Mouse (Mus musculus): ENCODE measurements around the gene Foxp4. TPM values are rescaled to one million over a fixed set of nuclear protein-coding genes. Genes with fewer than 3 reads are reported as not detected.

Foxp4 gene
- polyA plus RNA-seq, 2 experiments: 38.6 to 104 TPM

DNA sequence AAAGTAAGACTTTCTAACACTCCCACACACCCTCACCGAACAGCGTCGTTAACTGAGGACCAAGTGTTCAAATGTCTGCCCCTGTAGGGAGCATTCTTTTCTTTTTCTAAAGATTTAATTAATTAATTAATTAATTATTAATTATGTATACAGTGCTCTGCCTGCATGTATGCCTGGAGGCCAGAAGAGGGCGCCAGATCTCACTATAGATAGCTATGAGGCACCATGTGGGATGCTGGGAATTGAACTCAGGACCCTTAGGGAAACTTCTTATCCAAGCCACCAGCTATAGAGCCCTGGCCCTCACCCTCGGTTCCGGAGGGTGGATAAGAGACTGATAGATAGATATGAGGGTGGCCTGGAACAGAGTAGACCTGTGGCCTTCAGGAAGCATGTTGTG, 76.5 kb downstream of the Foxp4 start:
- Histone ChIP-seq H3K27ac (replicated peaks; ENCODE audit: low read depth, low read length) (no peak overlapping the region), H3K36me3 (ENCODE audit: control insufficient read depth, insufficient read depth, low read length) (no peaks in the 10 kb centered on the region), H3K9me3 (ENCODE audit: control insufficient read depth, low read length) (0 out of 2 replicates have a peak, but pooled peaks cover 2% of the 10 kb centered on the region), H3K4me1 (ENCODE audit: control insufficient read depth, insufficient read depth, low read length) (peaks cover 6% of the 10 kb centered on the region), H3K4me3 (replicated peaks; ENCODE audit: low read length) (no peak overlapping the region), H3K4me2 (replicated peaks; ENCODE audit: low read depth, low read length, severe bottlenecking) (no peak overlapping the region), H3K27me3 (ENCODE audit: control insufficient read depth, insufficient read depth, low read length) (no peaks in the 10 kb centered on the region), H3K9ac (ENCODE audit: low read depth, low read length, severe bottlenecking) (no peak overlapping the region)
- ATAC-seq (ENCODE audit: low FRiP score, low read depth) (no peak), DNase-seq (ENCODE audit: low spot score) (no peak)
- 83% methylated on average over 6 of the region's 6 CpGs for WGBS
- no peak for TF ChIP-seq POLR2A (IDR thresholded peaks at IDR 0.05; ENCODE audit: borderline replicate concordance, extremely low read depth, insufficient read depth, insufficient read length)

DNA sequence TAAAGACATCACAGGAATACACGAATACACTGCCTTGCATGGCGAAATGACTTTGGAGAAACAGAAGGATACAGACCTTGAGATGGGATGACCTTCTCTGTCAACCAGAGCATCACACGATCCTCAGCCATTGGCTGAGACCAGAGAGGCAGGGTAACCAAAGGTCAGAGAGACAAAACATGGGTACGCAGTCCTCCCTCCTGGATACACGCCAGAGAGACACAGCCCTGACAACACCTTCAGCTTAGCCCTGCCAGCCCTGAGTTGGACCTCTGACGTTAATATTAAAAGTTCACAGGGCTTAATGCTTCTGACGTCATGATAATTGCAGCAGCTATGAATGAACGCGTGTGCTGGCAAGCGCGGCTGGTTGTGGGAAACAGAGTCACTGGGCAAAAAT, 78.8 kb downstream of the Foxp4 start:
- TF ChIP-seq POLR2A (IDR thresholded peaks at IDR 0.05; ENCODE audit: borderline replicate concordance, extremely low read depth, insufficient read depth, insufficient read length): no peak
- ATAC-seq (ENCODE audit: low FRiP score, low read depth) (no peak), DNase-seq (ENCODE audit: low spot score) (no peak)
- WGBS: 72% methylated on average over 11 of the region's 11 CpGs
- Histone ChIP-seq H3K27ac (replicated peaks; ENCODE audit: low read depth, low read length) (no peak overlapping the region), H3K9ac (ENCODE audit: low read depth, low read length, severe bottlenecking) (no peak overlapping the region), H3K9me3 (ENCODE audit: control insufficient read depth, low read length) (0 out of 2 replicates have a peak, but pooled peaks cover 2% of the 10 kb centered on the region), H3K27me3 (ENCODE audit: control insufficient read depth, insufficient read depth, low read length) (no peaks in the 10 kb centered on the region), H3K4me3 (replicated peaks; ENCODE audit: low read length) (no peak overlapping the region), H3K4me2 (replicated peaks; ENCODE audit: low read depth, low read length, severe bottlenecking) (no peak overlapping the region), H3K36me3 (ENCODE audit: control insufficient read depth, insufficient read depth, low read length) (no peaks in the 10 kb centered on the region), H3K4me1 (ENCODE audit: control insufficient read depth, insufficient read depth, low read length) (0 out of 2 replicates have a peak, but pooled peaks cover 4% of the 10 kb centered on the region)

DNA sequence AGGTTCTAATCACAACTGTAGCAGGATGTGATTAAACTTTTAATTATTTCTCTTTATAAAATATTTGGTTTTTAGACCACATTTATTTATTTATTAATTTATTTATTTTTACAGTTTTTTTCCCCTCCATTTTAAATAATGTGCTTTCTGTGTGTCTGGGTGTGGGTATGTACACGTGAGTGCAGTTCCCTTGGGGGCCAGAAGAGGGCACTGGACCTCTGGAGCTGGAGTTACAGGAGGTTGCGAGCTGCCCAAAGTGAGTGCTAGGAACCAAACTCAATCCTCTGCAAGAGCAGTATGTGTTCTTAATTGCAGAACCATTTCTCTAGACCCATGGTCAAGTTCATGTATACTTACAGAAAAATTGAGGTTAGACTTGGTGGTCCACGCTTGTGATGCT, 81.0 kb downstream of the Foxp4 start:
- Histone ChIP-seq H3K27ac (replicated peaks; ENCODE audit: low read depth, low read length) (no peak overlapping the region), H3K9me3 (ENCODE audit: control insufficient read depth, low read length) (0 out of 2 replicates have a peak, but pooled peaks cover 2% of the 10 kb centered on the region), H3K27me3 (ENCODE audit: control insufficient read depth, insufficient read depth, low read length) (no peaks in the 10 kb centered on the region), H3K4me1 (ENCODE audit: control insufficient read depth, insufficient read depth, low read length) (0 out of 2 replicates have a peak, but pooled peaks cover 4% of the 10 kb centered on the region), H3K36me3 (ENCODE audit: control insufficient read depth, insufficient read depth, low read length) (no peaks in the 10 kb centered on the region), H3K9ac (ENCODE audit: low read depth, low read length, severe bottlenecking) (no peak overlapping the region), H3K4me3 (replicated peaks; ENCODE audit: low read length) (no peak overlapping the region), H3K4me2 (replicated peaks; ENCODE audit: low read depth, low read length, severe bottlenecking) (no peak overlapping the region)
- no peak for DNase-seq (ENCODE audit: low spot score)
- ATAC-seq (ENCODE audit: low FRiP score, low read depth): no peak
- TF ChIP-seq POLR2A (IDR thresholded peaks at IDR 0.05; ENCODE audit: borderline replicate concordance, extremely low read depth, insufficient read depth, insufficient read length): no peak
- 93% methylated on average over 3 of the region's 3 CpGs for WGBS

DNA sequence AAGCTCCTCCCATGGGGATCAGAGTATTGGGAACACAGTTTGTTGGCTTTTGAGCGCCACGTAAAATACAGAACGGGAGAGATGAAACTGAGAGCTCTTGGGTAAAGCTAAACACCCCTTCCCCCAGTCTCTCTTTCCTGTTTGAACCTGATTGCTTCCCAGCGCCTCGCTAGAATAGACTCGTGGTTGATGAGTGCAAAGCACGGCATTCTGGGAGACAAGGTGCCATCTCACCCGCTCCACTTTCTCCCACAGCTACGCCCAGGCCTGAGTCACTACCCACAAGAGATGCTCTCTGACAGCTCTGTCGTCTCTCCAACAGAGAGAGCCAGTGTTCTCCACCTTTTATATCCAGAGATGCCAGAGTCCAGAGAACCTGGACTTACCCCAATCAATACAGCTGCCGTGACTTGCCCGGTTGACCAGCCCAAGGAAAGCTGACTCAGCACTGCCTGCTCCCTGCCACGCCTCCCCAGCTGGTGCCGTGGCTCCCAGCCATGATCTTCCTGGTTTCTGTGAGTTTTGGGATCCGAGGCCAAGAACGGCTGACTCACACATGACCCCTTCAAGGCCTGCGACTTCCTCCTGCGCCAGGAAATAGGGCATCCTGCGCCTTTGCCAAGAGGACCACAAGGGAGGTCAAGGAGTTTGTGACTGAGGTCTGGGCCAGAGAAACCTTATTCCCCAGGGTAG, 82.4 kb downstream of the Foxp4 start:
- no peaks in the 10 kb centered on the region for H3K36me3 ChIP-seq (ENCODE audit: control insufficient read depth, insufficient read depth, low read length)
- H3K9ac ChIP-seq (ENCODE audit: low read depth, low read length, severe bottlenecking): no peak overlapping the region
- H3K27ac ChIP-seq (replicated peaks; ENCODE audit: low read depth, low read length): no peak overlapping the region
- DNase-seq (ENCODE audit: low spot score) (no peak), ATAC-seq (ENCODE audit: low FRiP score, low read depth) (no peak)
- 0 out of 2 replicates have a peak, but pooled peaks cover 2% of the 10 kb centered on the region for H3K9me3 ChIP-seq (ENCODE audit: control insufficient read depth, low read length)
- peaks cover 12% of the 10 kb centered on the region; the same call in 1 of the 2 replicates for H3K4me1 ChIP-seq (ENCODE audit: control insufficient read depth, insufficient read depth, low read length)
- H3K4me2 ChIP-seq (replicated peaks; ENCODE audit: low read depth, low read length, severe bottlenecking): no peak overlapping the region
- no peak overlapping the region for H3K4me3 ChIP-seq (replicated peaks; ENCODE audit: low read length)
- 70% methylated on average over 19 of the region's 19 CpGs for WGBS
- H3K27me3 ChIP-seq (ENCODE audit: control insufficient read depth, insufficient read depth, low read length): no peaks in the 10 kb centered on the region
- no peak for TF ChIP-seq POLR2A (IDR thresholded peaks at IDR 0.05; ENCODE audit: borderline replicate concordance, extremely low read depth, insufficient read depth, insufficient read length)

DNA sequence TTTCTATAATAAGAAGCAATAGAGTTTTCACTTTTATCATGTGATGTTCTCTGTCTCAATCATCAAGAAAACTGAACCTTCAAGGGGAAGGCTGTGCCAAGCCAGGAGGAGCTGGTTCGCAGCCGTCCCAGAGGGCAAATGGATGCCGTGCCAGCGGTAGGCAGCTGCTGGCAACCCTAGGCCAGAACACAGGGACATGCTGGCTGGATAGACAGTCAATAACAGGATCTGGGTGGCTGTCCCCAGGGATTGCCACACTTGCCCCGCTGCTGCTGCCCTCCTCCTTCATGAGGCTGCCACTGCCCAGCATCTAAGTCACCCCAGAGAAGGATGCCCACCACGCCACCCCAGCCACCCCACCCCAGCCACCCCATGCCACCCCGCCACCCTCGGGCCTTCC, 82.9 kb downstream of the Foxp4 start:
- H3K27me3 ChIP-seq (ENCODE audit: control insufficient read depth, insufficient read depth, low read length): no peaks in the 10 kb centered on the region
- no peak overlapping the region for H3K4me3 ChIP-seq (replicated peaks; ENCODE audit: low read length)
- DNase-seq (ENCODE audit: low spot score) (no peak), ATAC-seq (ENCODE audit: low FRiP score, low read depth) (no peak)
- 0 out of 2 replicates have a peak, but pooled peaks cover 2% of the 10 kb centered on the region for H3K9me3 ChIP-seq (ENCODE audit: control insufficient read depth, low read length)
- H3K4me2 ChIP-seq (replicated peaks; ENCODE audit: low read depth, low read length, severe bottlenecking): no peak overlapping the region
- H3K4me1 ChIP-seq (ENCODE audit: control insufficient read depth, insufficient read depth, low read length): peaks cover 12% of the 10 kb centered on the region; the same call in 1 of the 2 replicates
- H3K9ac ChIP-seq (ENCODE audit: low read depth, low read length, severe bottlenecking): no peak overlapping the region
- no peak overlapping the region for H3K27ac ChIP-seq (replicated peaks; ENCODE audit: low read depth, low read length)
- no peak for TF ChIP-seq POLR2A (IDR thresholded peaks at IDR 0.05; ENCODE audit: borderline replicate concordance, extremely low read depth, insufficient read depth, insufficient read length)
- WGBS: 88% methylated on average over 7 of the region's 8 CpGs
- no peaks in the 10 kb centered on the region for H3K36me3 ChIP-seq (ENCODE audit: control insufficient read depth, insufficient read depth, low read length)
